Mouse (Mus musculus): ENCODE measurements around the gene Chrng.
A peak's percentile ranks its signal among the peaks of the same experiment; 100 is the strongest.

Chrng gene

GRCm38 (mm10) chr1:87252040-87252609 lies 47.7 kb downstream of the Chrng start:
- DNase-seq (ENCODE audit: inconsistent age in 2 of 2, low spot score in 1 of 2) = no peak

GRCm38 (mm10) chr1:87255173-87255572 lies 50.7 kb downstream of the Chrng start:
- DNase-seq (ENCODE audit: inconsistent age in 2 of 2, low spot score in 1 of 2) = peak in 1 of 2 experiments; percentile 67

- peak; percentile 81 to 93 for DNase-seq (ENCODE audit: inconsistent age in 2 of 2, low spot score in 1 of 2)
Measured at GRCm38 (mm10) chr1:87257691-87258090, 53.2 kb downstream of the Chrng start.

- DNase-seq (ENCODE audit: inconsistent age in 2 of 2, low spot score in 1 of 2) = peak; percentile 79 to 87
Measured at GRCm38 (mm10) chr1:87258484-87258883, 54.0 kb downstream of the Chrng start.

GRCm38 (mm10) chr1:87259316-87259715 lies 54.9 kb downstream of the Chrng start:
- DNase-seq (ENCODE audit: inconsistent age in 2 of 2, low spot score in 1 of 2) = peak; percentile 40 to 76
